Mouse (Mus musculus) megakaryocyte progenitor cell, adult 5-6 weeks (primary cell): ENCODE results near the gene 0610012G03Rik. TPM values are rescaled to one million over a fixed set of nuclear protein-coding genes. Genes with fewer than 3 reads are reported as not detected.

Experiments
- total RNA-seq, 2 experiments: library from RNA; stranded (forward) in 1 of 2; stranded (reverse) in 1 of 2; fragments of 157-497, 149-512 nt in 1 of 2; fragments of 200-1000 nt in 1 of 2; gene quantifications; 2 replicates each; pipeline versions ENCODE4 v1.2.3 to v1.2.4; 2015 to 2017

The 0610012G03Rik gene
- total RNA-seq, 2 experiments from 2014 or later: 14.1 to 28.3 TPM

Other genes starting within 250 kb of the 0610012G03Rik start
- gene Meltf, start 69.7 kb downstream of the 0610012G03Rik start, total RNA-seq (2015): not detected in 2 replicates
- gene Meltf, start 69.7 kb downstream of the 0610012G03Rik start, total RNA-seq (2017): not detected in 2 replicates
- not detected in 2 replicates for gene Pigz, start 14.6 kb downstream of the 0610012G03Rik start, total RNA-seq (2015)
- not detected in 2 replicates for gene Pigz, start 14.6 kb downstream of the 0610012G03Rik start, total RNA-seq (2017)
- 39.7 and 43.1 TPM in 2 replicates for gene Ncbp2, start within 50 bp of the 0610012G03Rik start, total RNA-seq (2015)
- 48.3 and 51.4 TPM in 2 replicates for gene Ncbp2, start within 50 bp of the 0610012G03Rik start, total RNA-seq (2017)
- 20.2 and 22.9 TPM in 2 replicates for gene Senp5, start 54.8 kb upstream of the 0610012G03Rik start, total RNA-seq (2015)
- gene Senp5, start 54.8 kb upstream of the 0610012G03Rik start, total RNA-seq (2017): 20.3 and 21.0 TPM in 2 replicates
- gene Pak2, start 130.8 kb upstream of the 0610012G03Rik start, total RNA-seq (2015): 60.6 and 61.9 TPM in 2 replicates
- 52.4 and 58.2 TPM in 2 replicates for gene Pak2, start 130.8 kb upstream of the 0610012G03Rik start, total RNA-seq (2017)
- 95.8 and 106 TPM in 2 replicates for gene Pigx, start 151.2 kb upstream of the 0610012G03Rik start, total RNA-seq (2015)
- gene Pigx, start 151.2 kb upstream of the 0610012G03Rik start, total RNA-seq (2017): 49.1 and 57.9 TPM in 2 replicates
- gene Cep19, start 151.3 kb upstream of the 0610012G03Rik start, total RNA-seq (2015): 18.0 and 22.8 TPM in 2 replicates
- 29.0 and 30.7 TPM in 2 replicates for gene Cep19, start 151.3 kb upstream of the 0610012G03Rik start, total RNA-seq (2017)
- gene Nrros, start 217.1 kb upstream of the 0610012G03Rik start, total RNA-seq (2015): 180 and 190 TPM in 2 replicates
- gene Nrros, start 217.1 kb upstream of the 0610012G03Rik start, total RNA-seq (2017): 116 and 133 TPM in 2 replicates
- 103 and 110 TPM in 2 replicates for gene Bex6, start 231.3 kb upstream of the 0610012G03Rik start, total RNA-seq (2015)
- 81.8 and 101 TPM in 2 replicates for gene Bex6, start 231.3 kb upstream of the 0610012G03Rik start, total RNA-seq (2017)